Mouse (Mus musculus) liver, embryonic 14.5 days (tissue): ENCODE measurements around the gene Fam83e. TPM values are rescaled to one million over a fixed set of nuclear protein-coding genes. Genes with fewer than 3 reads are reported as not detected.

ENCODE experiments used
- ATAC-seq: fragments of 200-750 bp; cut with Nextera tagmentation; 2 replicates; pipeline ENCODE4 v1.8.0; 2017; ENCODE audit warnings: moderate number of reproducible peaks, mild to moderate bottlenecking, moderate library complexity; ENCODE audit not compliant: insufficient read depth
- DNase-seq, 3 experiments: peaks; one replicate each; pipeline ENCODE4 v3.0.0-alpha.2; 2012 to 2013; ENCODE audit warnings: low read depth in 3 of 3, low spot score in 3 of 3
- H3K27ac ChIP-seq: fragments of 300-500 bp; sonication (generic); 2 replicates; pipeline ENCODE4 v1.5.1; 2014; ENCODE audit warnings: moderate library complexity, mild to moderate bottlenecking, control low read depth, inconsistent platforms
- H3K27me3 ChIP-seq: fragments of 300-500 bp; sonication (generic); 2 replicates; pipeline ENCODE4 v1.6.1; 2014; ENCODE audit warnings: mild to moderate bottlenecking, low read length, moderate library complexity; ENCODE audit not compliant: control insufficient read depth, insufficient read depth
- H3K36me3 ChIP-seq: fragments of 300-500 bp; sonication (generic); replicated peaks from 2 replicates; pipeline ENCODE4 v1.6.1; 2014; ENCODE audit warnings: low read depth; ENCODE audit not compliant: control insufficient read depth, insufficient read depth
- H3K4me1 ChIP-seq, 2 experiments: fragments of 200-500 bp in 1 of 2; fragments of 300-500 bp in 1 of 2; sonication (generic) in 1 of 2; replicated peaks; 2 replicates each; pipeline ENCODE4 v1.6.1; 2012 to 2014; ENCODE audit warnings: antibody characterized with exemption in 1 of 2, inconsistent platforms in 1 of 2, low read length in 1 of 2; ENCODE audit not compliant: control insufficient read depth in 2 of 2, insufficient read depth in 2 of 2
- H3K4me2 ChIP-seq: fragments of 300-500 bp; sonication (generic); 2 replicates; pipeline ENCODE4 v1.6.1; 2014; ENCODE audit warnings: low read depth, mild to moderate bottlenecking, control low read depth, moderate library complexity
- H3K4me3 ChIP-seq, 2 experiments: fragments of 200-500 bp in 1 of 2; fragments of 300-500 bp in 1 of 2; sonication (generic) in 1 of 2; 2 replicates each; pipeline ENCODE4 v1.5.1; 2012 to 2014; ENCODE audit warnings: low read depth in 2 of 2, low read length in 2 of 2, mild to moderate bottlenecking in 2 of 2, control low read depth in 1 of 2, inconsistent platforms in 1 of 2, moderate library complexity in 1 of 2; ENCODE audit not compliant: insufficient read depth in 1 of 2
- H3K9ac ChIP-seq: fragments of 300-500 bp; sonication (generic); replicated peaks from 2 replicates; pipeline ENCODE4 v1.6.1; 2014; ENCODE audit warnings: mild to moderate bottlenecking, control low read depth, moderate library complexity
- H3K9me3 ChIP-seq: fragments of 300-500 bp; sonication (generic); 2 replicates; pipeline ENCODE4 v1.6.1; 2016; ENCODE audit warnings: low read length, mixed read lengths; ENCODE audit not compliant: control insufficient read depth
- CTCF ChIP-seq: IDR thresholded peaks from 2 replicates; pipeline ENCODE4 v1.5.1; 2016; ENCODE audit warnings: antibody characterized with exemption, low read depth, control low read depth
- EP300 ChIP-seq: IDR thresholded peaks from 2 replicates; pipeline ENCODE4 v1.6.1; 2016; ENCODE audit warnings: antibody characterized with exemption, low read depth
- WGBS: fragments of 180-500 bp; shearing (Covaris S2); extraction: QIAGEN DNeasy Blood & Tissue Kit; methylation state at CpG from one replicate; pipeline ENCODE4 v1.1.7; 2014; ENCODE audit not compliant: insufficient replicate concordance; 5-methylcytosine and 5-hydroxymethylcytosine counted together
- polyA plus RNA-seq, 2 experiments: library from polyadenylated mRNA; depleted of rRNA in 1 of 2; stranded (reverse) in 1 of 2; unstranded in 1 of 2; fragments of >200 nt; fragmentation: Nextera tagmentation in 1 of 2; extraction: Ambion mirVana in 1 of 2; gene quantifications; 2 replicates each; pipeline versions ENCODE4 v1.2.1 to v1.2.3; 2012 to 2014

Fam83e gene
- polyA plus RNA-seq, 2 experiments: 0.14 to 0.31 TPM

DNA sequence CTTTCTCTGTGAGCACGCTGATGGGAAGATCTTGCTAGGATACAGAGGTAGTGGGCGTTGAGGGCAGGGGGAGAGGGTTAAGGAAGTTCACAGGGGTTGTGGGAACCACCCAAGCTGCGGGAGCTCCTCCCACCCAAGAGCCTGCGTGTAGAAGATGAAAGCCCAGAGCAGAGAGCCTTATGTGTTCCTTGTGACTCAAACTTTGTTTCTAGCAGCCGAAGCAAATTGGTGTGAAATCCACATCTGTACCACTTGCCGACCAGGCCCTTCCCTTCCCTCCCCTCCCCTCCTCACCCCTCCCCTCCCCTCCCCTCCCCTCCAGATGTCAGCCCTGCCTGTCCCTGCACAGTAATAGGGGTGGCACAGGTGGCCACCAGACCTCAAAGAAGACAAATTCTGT is 25.9 kb upstream of the Fam83e start:
- no peak for TF ChIP-seq CTCF
- H3K4me3 ChIP-seq: no peak overlapping the region
- no peak overlapping the region for H3K9ac ChIP-seq
- H3K4me1 ChIP-seq: no peaks in the 10 kb centered on the region
- H3K4me2 ChIP-seq: no peak overlapping the region
- H3K36me3 ChIP-seq: no peaks in the 10 kb centered on the region
- no peak overlapping the region for H3K27ac ChIP-seq
- no peak for DNase-seq
- ATAC-seq: no peak
- peaks cover 17% of the 10 kb centered on the region for H3K27me3 ChIP-seq
- 22% methylated on average over 6 of the region's 6 CpGs for WGBS
- H3K9me3 ChIP-seq: no peaks in the 10 kb centered on the region

DNA sequence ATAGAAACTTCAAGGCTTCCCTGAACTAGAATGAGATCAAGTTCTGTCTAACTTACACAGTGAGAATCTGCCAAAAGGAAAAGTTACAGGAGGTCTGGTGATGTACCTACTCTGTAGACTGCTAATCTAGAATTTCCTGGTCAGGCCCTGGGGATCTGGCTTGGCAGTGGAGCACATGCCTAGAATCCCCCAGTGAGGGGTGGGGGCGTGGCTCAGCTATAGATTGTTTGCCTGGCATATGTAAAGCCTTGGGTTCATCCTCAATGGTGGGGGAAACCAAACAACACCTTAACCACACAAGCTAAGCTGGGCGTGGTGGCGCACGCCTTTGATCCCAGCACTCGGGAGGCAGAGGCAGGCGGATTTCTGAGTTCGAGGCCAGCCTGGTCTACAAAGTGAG is 23.1 kb upstream of the Fam83e start:
- TF ChIP-seq CTCF (no peak), EP300 (no peak)
- no peaks in the 10 kb centered on the region for H3K9me3 ChIP-seq
- no peaks in the 10 kb centered on the region for H3K4me1 ChIP-seq
- ATAC-seq (no peak), DNase-seq (no peak)
- H3K9ac ChIP-seq: no peak overlapping the region
- H3K27ac ChIP-seq: no peak overlapping the region
- no peak overlapping the region for H3K4me2 ChIP-seq
- peaks cover 31% of the 10 kb centered on the region for H3K27me3 ChIP-seq
- WGBS: 60% methylated on average over 7 of the region's 7 CpGs
- no peaks in the 10 kb centered on the region for H3K36me3 ChIP-seq
- H3K4me3 ChIP-seq: no peak overlapping the region

DNA sequence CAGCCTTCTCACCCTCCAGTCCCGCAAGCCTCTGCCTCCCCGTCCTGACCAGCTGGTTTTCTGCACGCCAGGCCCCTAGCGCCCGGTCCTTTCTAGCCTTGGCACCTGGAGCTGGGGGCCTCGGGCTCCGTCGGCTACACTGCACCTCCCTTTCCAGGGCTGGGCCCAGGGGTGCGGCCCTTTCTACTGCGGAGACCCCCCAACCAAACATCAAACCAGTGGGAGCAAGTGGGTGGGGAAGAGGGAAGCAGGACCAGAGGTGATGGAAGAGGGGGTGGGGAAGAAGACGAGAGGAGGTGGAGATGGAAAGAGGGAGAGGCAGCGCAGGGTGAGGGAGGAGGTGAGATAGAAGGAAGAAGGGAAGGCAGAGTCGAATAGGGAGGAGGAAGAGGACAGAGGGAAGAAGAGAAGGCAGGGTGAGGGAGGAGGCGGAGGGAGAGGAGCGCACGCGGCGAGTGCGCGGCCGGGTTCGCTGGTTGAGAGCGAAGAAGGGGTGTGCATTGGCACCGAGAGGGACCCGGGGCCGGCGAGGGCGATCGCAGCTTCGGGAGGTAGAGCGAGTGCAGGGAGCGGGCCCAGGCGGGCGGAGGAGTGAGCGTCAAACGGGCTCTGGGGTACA is 21.4 kb upstream of the Fam83e start, which contains the start of gene Car11:
Gene Car11, plus strand, starts transcription at position 321 of the 619 bp plus-strand sequence.
- Histone ChIP-seq H3K36me3 (no peaks in the 10 kb centered on the region), H3K4me3 (no peak within 1 kb of the TSS; a peak in 1 of 4 replicates), H3K27me3 (peaks cover 31% of the 10 kb centered on the region), H3K4me2 (peak within 1 kb of the TSS; percentile 36), H3K27ac (no peak within 1 kb of the TSS), H3K9me3 (no peaks in the 10 kb centered on the region), H3K9ac (no peak within 1 kb of the TSS), H3K4me1 (peaks cover 8 to 10% of the 10 kb centered on the region in 2 experiments)
- TF ChIP-seq CTCF: no peak
- no peak for TF ChIP-seq EP300
- no peak for DNase-seq
- WGBS: 5% methylated on average over 35 of the region's 36 CpGs
- ATAC-seq: no peak

DNA sequence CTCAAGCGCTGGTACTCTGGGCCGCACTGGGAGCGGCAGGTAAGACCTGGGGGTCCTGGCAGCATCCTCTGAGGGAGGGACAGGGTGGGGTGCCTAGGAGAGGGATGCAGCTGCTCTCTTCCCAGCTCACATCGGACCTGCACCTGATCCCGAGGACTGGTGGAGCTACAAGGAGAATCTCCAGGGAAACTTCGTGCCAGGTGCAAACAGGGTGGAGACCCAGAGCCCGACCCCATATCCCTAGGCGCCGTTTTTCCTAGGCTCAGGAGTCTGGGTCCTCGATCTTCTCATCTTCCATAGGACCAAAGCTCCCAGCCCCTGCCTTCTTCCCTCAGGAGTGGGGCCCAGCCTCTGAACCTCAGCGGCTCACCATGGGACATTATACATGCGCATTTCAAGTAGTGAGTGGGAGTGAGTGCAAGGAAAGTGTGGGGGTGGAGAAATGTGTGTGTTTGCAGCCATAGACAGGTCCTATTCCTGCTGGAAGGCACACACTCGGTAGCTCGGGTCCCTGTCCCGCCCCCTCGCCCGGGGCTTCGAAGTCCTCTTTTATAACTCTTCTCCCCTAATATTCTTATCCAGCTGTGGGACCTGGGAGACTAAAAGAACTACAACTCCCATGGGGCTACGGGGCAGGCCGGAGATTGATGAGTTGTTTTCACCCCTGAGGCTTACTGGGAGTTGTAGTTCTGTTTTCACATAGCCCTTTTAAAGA is 20.6 kb upstream of the Fam83e start:
- DNase-seq (no peak), ATAC-seq (no peak)
- H3K27ac ChIP-seq: no peak overlapping the region
- peaks cover 9 to 10% of the 10 kb centered on the region in 2 experiments for H3K4me1 ChIP-seq
- H3K4me2 ChIP-seq: peak overlapping the region; percentile 36
- TF ChIP-seq EP300: no peak
- no peak for TF ChIP-seq CTCF
- H3K27me3 ChIP-seq: peaks cover 31% of the 10 kb centered on the region
- H3K9ac ChIP-seq: no peak overlapping the region
- WGBS: 1% methylated on average over 20 of the region's 20 CpGs
- no peaks in the 10 kb centered on the region for H3K36me3 ChIP-seq
- H3K4me3 ChIP-seq: no peak overlapping the region
- no peaks in the 10 kb centered on the region for H3K9me3 ChIP-seq

DNA sequence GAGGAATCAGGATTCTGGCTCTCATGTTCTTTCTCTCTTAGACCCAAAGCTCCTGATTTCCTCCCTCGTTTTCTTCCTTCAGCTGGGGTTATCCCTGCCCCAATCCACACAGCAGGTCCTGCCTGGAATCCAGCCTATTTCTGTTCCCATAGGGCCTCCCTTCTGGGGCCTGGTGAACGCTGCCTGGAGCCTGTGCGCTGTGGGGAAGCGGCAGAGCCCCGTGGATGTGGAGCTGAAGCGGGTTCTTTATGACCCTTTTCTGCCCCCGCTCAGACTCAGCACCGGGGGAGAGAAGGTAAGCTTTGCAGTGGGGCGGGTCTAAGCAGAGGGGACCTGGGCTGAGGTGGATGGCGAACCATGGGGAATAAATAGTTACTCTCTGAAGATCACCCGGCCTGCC is 19.9 kb upstream of the Fam83e start:
- no peak for TF ChIP-seq EP300
- no peak for TF ChIP-seq CTCF
- Histone ChIP-seq H3K9me3 (no peaks in the 10 kb centered on the region), H3K4me2 (no peak overlapping the region), H3K4me1 (peaks cover 15 to 16% of the 10 kb centered on the region in 2 experiments), H3K9ac (no peak overlapping the region), H3K36me3 (no peaks in the 10 kb centered on the region), H3K27me3 (peaks cover 31% of the 10 kb centered on the region), H3K4me3 (no peak overlapping the region), H3K27ac (no peak overlapping the region)
- ATAC-seq (no peak), DNase-seq (no peak)
- WGBS: 32% methylated on average over 11 of the region's 11 CpGs
